26 mouse cellular contexts compared by ENCODE assay signal in genomic region chr13:36084701-36085100, GRCm38 (mm10). TPM values are rescaled to one million over a fixed set of nuclear protein-coding genes. Genes with fewer than 3 reads are reported as not detected.
A peak's percentile ranks its signal among the peaks of the same experiment; 100 is the strongest.
DNase-seq lines count a peak whose midpoint lies in the region; ATAC-seq and TF ChIP-seq lines count a peak whose summit lies in the region.
"Had no signal": no experiment of that assay in that cellular context is flagged by ENCODE, and none has a peak within 500 bp of the region (broad histone marks: within the 10 kb centered on the region; RNA-seq: fewer than 3 reads in every experiment).

No protein-coding gene starts in this region.

- H3K27me3 ChIP-seq in liver, embryonic 13.5 days = no peaks in the 10 kb centered on the region
- no peaks in the 10 kb centered on the region for H3K27me3 ChIP-seq in liver, postnatal 0 days (ENCODE audit: insufficient read depth, low read length)
- H3K27me3 ChIP-seq: embryonic facial prominence, embryonic 12.5 days; embryonic facial prominence, embryonic 15.5 days; heart, embryonic 12.5 days; heart, embryonic 15.5 days had no signal

- H3K36me3 ChIP-seq in liver, embryonic 13.5 days = peaks cover 7% of the 10 kb centered on the region; the same call in 1 of the 2 replicates
- peaks cover 8% of the 10 kb centered on the region; the same call in 1 of the 2 replicates for H3K36me3 ChIP-seq in liver, postnatal 0 days (replicated peaks; ENCODE audit: insufficient read depth, low read length)
- H3K36me3 ChIP-seq: embryonic facial prominence, embryonic 12.5 days; embryonic facial prominence, embryonic 15.5 days; heart, embryonic 12.5 days; heart, embryonic 15.5 days had no signal

- H3K4me2 ChIP-seq in liver, embryonic 13.5 days = no peak overlapping the region
- no peak overlapping the region for H3K4me2 ChIP-seq in liver, postnatal 0 days (ENCODE audit: low read depth, low read length)
- H3K4me2 ChIP-seq: embryonic facial prominence, embryonic 12.5 days; embryonic facial prominence, embryonic 15.5 days; heart, embryonic 12.5 days; heart, embryonic 15.5 days; hindbrain, embryonic 14.5 days had no signal

- no peaks in the 10 kb centered on the region for H3K9me3 ChIP-seq in liver, embryonic 13.5 days (replicated peaks)
- no peaks in the 10 kb centered on the region for H3K9me3 ChIP-seq in liver, postnatal 0 days (ENCODE audit: low read length)
- H3K9me3 ChIP-seq: embryonic facial prominence, embryonic 12.5 days; embryonic facial prominence, embryonic 15.5 days; heart, embryonic 12.5 days; heart, embryonic 15.5 days had no signal

- TF ChIP-seq EP300 in liver, postnatal 0 days (IDR thresholded peaks at IDR 0.05; ENCODE audit: low read depth) = no peak

- intact Hi-C loops in left cerebral cortex, postnatal 14 days (cut with DNase I) = no loop called here
- intact Hi-C loops in left cerebral cortex, postnatal 4 days (cut with DNase I) = no loop called here
- intact Hi-C loops in heart, postnatal 14 days (cut with DNase I) = no loop called here

- no peak overlapping the region for H3K4me3 ChIP-seq in liver, embryonic 13.5 days (replicated peaks)
- no peak overlapping the region for H3K4me3 ChIP-seq in liver, postnatal 0 days (ENCODE audit: low read depth, low read length)
- H3K4me3 ChIP-seq: embryonic facial prominence, embryonic 12.5 days; embryonic facial prominence, embryonic 15.5 days; heart, embryonic 12.5 days; heart, embryonic 15.5 days had no signal

- H3K27ac ChIP-seq in liver, embryonic 13.5 days = 0 out of 2 replicates have a peak overlapping the region, but pooled peaks have one; percentile 6
- no peak overlapping the region for H3K27ac ChIP-seq in liver, postnatal 0 days (ENCODE audit: low read depth)
- H3K27ac ChIP-seq: embryonic facial prominence, embryonic 12.5 days; embryonic facial prominence, embryonic 15.5 days; heart, embryonic 15.5 days; hindbrain, embryonic 14.5 days; hindbrain, postnatal 0 days had no signal

- H3K9ac ChIP-seq in liver, embryonic 13.5 days = no peak overlapping the region
- no peak overlapping the region for H3K9ac ChIP-seq in liver, postnatal 0 days (replicated peaks)
- H3K9ac ChIP-seq: embryonic facial prominence, embryonic 12.5 days; embryonic facial prominence, embryonic 15.5 days; forebrain, postnatal 0 days; heart, embryonic 12.5 days; heart, embryonic 15.5 days; hindbrain, embryonic 14.5 days had no signal

- 88% methylated on average over 3 of the region's 3 CpGs for WGBS in liver, embryonic 13.5 days (ENCODE audit: insufficient replicate concordance)
- WGBS in liver, postnatal 0 days (ENCODE audit: insufficient replicate concordance) = 90% methylated on average over 3 of the region's 3 CpGs

- no peak for TF ChIP-seq CTCF in liver, postnatal 0 days (IDR thresholded peaks at IDR 0.05; ENCODE audit: low read depth)

- peaks cover 44% of the 10 kb centered on the region for H3K4me1 ChIP-seq in liver, embryonic 13.5 days (replicated peaks)
- peaks cover 5% of the 10 kb centered on the region for H3K4me1 ChIP-seq in liver, postnatal 0 days (ENCODE audit: insufficient read depth)
- H3K4me1 ChIP-seq: embryonic facial prominence, embryonic 12.5 days; embryonic facial prominence, embryonic 15.5 days had no signal

- no peak for DNase-seq in frontal cortex, postnatal 25 days (ENCODE audit: low spot score in 2 of 2)
- peak; percentile 11 to 14 for DNase-seq in left cerebral cortex, postnatal 14 days (ENCODE audit: low spot score in 2 of 2)
- DNase-seq in left cerebral cortex, postnatal 4 days = no peak
- DNase-seq in liver, embryonic 13.5 days = no peak
- DNase-seq in liver, postnatal 0 days = no peak
- DNase-seq in heart, postnatal 14 days = no peak
- DNase-seq: adrenal gland, postnatal 10 days; adrenal gland, postnatal 36 days; cerebellum, adult 11 months; cerebellum, adult 2 months; cerebellum, adult 9-11 months; cerebellum, postnatal 25 days; forebrain, postnatal 0 days; gastrocnemius, postnatal 25 days; heart, adult 18-20 months; heart, postnatal 10 days; heart, postnatal 4 days had no signal

- peak; percentile 95 for ATAC-seq in frontal cortex, adult (ENCODE audit: low TSS enrichment)
- ATAC-seq in liver, embryonic 13.5 days (ENCODE audit: low read depth) = no peak
- no peak for ATAC-seq in liver, postnatal 0 days
- ATAC-seq: activated CD4-positive, CD25-positive, alpha-beta regulatory T cell, adult 4 months; forebrain, embryonic 14.5 days; forebrain, postnatal 0 days; hindbrain, postnatal 0 days had no signal

RNA-seq across cellular contexts. Expression of gene Fars2, which starts 32.5 kb away (rescaled TPM):
- 10 to 100 TPM; 36.5 to 37.8 TPM for total RNA-seq in left cerebral cortex, postnatal 14 days (2021)
- 10 to 100 TPM; 29.5 to 31.5 TPM for total RNA-seq in left cerebral cortex, postnatal 4 days (2021)
- polyA plus RNA-seq in liver, embryonic 13.5 days (2015; fragmentation: Nextera tagmentation; extraction: Ambion mirVana) = 27.4 and 31.4 TPM in 2 replicates
- 37.9 and 39.3 TPM in 2 replicates for polyA plus RNA-seq in liver, postnatal 0 days (2015; fragmentation: Nextera tagmentation; extraction: Ambion mirVana)
- total RNA-seq in heart, postnatal 14 days (2021) = 10 to 100 TPM; 63.2 to 65.6 TPM

RNA-seq across cellular contexts. Expression of gene Lyrm4, which starts 32.6 kb away (rescaled TPM):
- total RNA-seq in left cerebral cortex, postnatal 14 days (2021) = 10 to 100 TPM; 22.5 to 23.2 TPM
- total RNA-seq in left cerebral cortex, postnatal 4 days (2021) = 10 to 100 TPM; 17.3 to 19.9 TPM
- 27.1 and 27.8 TPM in 2 replicates for polyA plus RNA-seq in liver, embryonic 13.5 days (2015; fragmentation: Nextera tagmentation; extraction: Ambion mirVana)
- polyA plus RNA-seq in liver, postnatal 0 days (2015; fragmentation: Nextera tagmentation; extraction: Ambion mirVana) = 18.7 and 19.3 TPM in 2 replicates
- total RNA-seq in heart, postnatal 14 days (2021) = 1 to 10 TPM; 8.0 to 8.1 TPM

Comparison
In these comparisons a context has a peak if more than half of its experiments do, and no peak if none do; other contexts are left out.
1. DNase-seq: peak in left cerebral cortex, postnatal 14 days (2 of 2); none in frontal cortex, postnatal 25 days (0 of 2), left cerebral cortex, postnatal 4 days (single experiment), liver, embryonic 13.5 days (single experiment), liver, postnatal 0 days (single experiment) and heart, postnatal 14 days (0 of 2).